Mouse (Mus musculus) liver, adult 2 months (tissue): Measurements from ENCODE around the gene H2-DMb1.

Source experiments
- CTCF ChIP-seq: fragments of 200-500 bp; IDR thresholded peaks from 2 replicates; pipeline ENCODE4 v1.5.1; 2011; ENCODE audit warnings: low read depth, low read length, control low read depth
- POLR2A ChIP-seq: fragments of 200-500 bp; IDR thresholded peaks from 2 replicates; pipeline ENCODE4 v1.6.1; 2011; ENCODE audit warnings: low read length, control low read depth; ENCODE audit not compliant: insufficient read depth; ENCODE audit errors: extremely low read depth

DNA sequence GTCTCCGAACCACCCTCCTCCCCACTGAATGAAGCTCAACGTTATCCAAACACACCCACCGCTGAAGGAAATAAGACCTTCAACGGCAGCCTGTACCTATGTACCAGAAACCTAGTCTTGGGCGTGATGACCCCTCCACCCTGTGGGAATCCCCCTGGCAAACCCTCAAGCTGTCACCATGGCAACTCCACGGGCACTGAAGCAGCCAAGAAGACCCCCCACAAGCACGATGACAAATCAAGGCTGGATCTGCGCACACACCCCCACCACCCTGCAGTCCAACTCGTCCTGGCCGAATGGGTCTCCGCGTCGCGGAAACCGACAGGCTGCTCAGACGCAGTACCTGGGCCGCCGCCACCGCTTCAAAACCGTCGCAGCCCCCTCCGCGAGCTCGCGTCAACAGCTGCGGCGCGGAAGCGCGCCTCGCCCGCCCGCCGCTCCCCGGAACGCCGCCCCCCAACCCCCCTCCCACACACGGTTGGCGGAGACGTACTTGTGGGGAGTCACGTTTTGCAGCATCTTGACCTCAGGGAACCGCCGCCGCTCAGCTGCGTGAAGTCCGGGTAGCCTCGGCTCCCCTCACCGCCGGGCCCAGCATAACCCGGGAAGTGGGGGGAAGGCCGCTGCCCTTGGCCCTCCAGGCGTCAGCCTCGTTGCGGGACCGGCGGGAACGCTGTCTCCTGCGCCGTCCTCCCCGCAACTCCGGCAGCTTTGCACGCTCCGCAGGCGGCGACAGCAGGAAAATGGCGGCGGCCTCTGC, 34.6 kb upstream of the H2-DMb1 start:
- TF ChIP-seq CTCF (no peak), POLR2A (no peak)
